Mouse (Mus musculus) hindbrain, embryonic 16.5 days (tissue): ENCODE data around the gene Olfr979. TPM values are rescaled to one million over a fixed set of nuclear protein-coding genes. Genes with fewer than 3 reads are reported as not detected.
"Not testable (repeated sequence)": the region's sequence is repeated elsewhere in the genome, so short reads cannot be mapped to it uniquely, and the experiment has no call there.

Source experiments
- ATAC-seq: fragments of 200-750 bp; cut with Nextera tagmentation; 2 replicates; pipeline ENCODE4 v1.8.0; 2017; ENCODE audit warnings: moderate TSS enrichment, moderate library complexity
- H3K27ac ChIP-seq: fragments of 300-500 bp; sonication (generic); 2 replicates; pipeline ENCODE4 v1.5.1; 2014; ENCODE audit warnings: low read depth, mild to moderate bottlenecking, control low read depth, low read length, moderate library complexity
- H3K27me3 ChIP-seq: fragments of 300-500 bp; sonication (generic); replicated peaks from 2 replicates; pipeline ENCODE4 v1.6.1; 2014; ENCODE audit warnings: low read length; ENCODE audit not compliant: control insufficient read depth, insufficient read depth
- H3K36me3 ChIP-seq: fragments of 300-500 bp; sonication (generic); 2 replicates; pipeline ENCODE4 v1.6.1; 2014; ENCODE audit warnings: mild to moderate bottlenecking, low read length, moderate library complexity, mixed read lengths; ENCODE audit not compliant: control insufficient read depth, insufficient read depth
- H3K4me1 ChIP-seq: fragments of 300-500 bp; sonication (generic); 2 replicates; pipeline ENCODE4 v1.6.1; 2014; ENCODE audit warnings: low read depth, low read length; ENCODE audit not compliant: control insufficient read depth, insufficient read depth
- H3K4me2 ChIP-seq: fragments of 300-500 bp; sonication (generic); 2 replicates; pipeline ENCODE4 v1.6.1; 2014; ENCODE audit warnings: mild to moderate bottlenecking, low read length, control low read depth, moderate library complexity
- H3K4me3 ChIP-seq: fragments of 300-500 bp; sonication (generic); 2 replicates; pipeline ENCODE4 v1.5.1; 2014; ENCODE audit warnings: mild to moderate bottlenecking, low read length, control low read depth, moderate library complexity
- H3K9ac ChIP-seq: fragments of 300-500 bp; sonication (generic); 2 replicates; pipeline ENCODE4 v1.6.1; 2014; ENCODE audit warnings: low read depth, mild to moderate bottlenecking, control low read depth, low read length, moderate library complexity
- H3K9me3 ChIP-seq: fragments of 300-500 bp; sonication (generic); 2 replicates; pipeline ENCODE4 v1.6.1; 2014; ENCODE audit warnings: mild to moderate bottlenecking, low read length, moderate library complexity; ENCODE audit not compliant: control insufficient read depth
- WGBS: fragments of 180-500 bp; shearing (Covaris S2); extraction: QIAGEN DNeasy Blood & Tissue Kit; methylation state at CpG from one replicate; pipeline ENCODE4 v1.1.7; 2014; 5-methylcytosine and 5-hydroxymethylcytosine counted together
- polyA plus RNA-seq: library from polyadenylated mRNA; unstranded; fragments of >200 nt; fragmentation: Nextera tagmentation; extraction: Ambion mirVana; gene quantifications from 2 replicates; pipeline ENCODE4 v1.2.1, GENCODE M21; 2015

Gene Olfr979
- not detected in 2 replicates for polyA plus RNA-seq

DNA sequence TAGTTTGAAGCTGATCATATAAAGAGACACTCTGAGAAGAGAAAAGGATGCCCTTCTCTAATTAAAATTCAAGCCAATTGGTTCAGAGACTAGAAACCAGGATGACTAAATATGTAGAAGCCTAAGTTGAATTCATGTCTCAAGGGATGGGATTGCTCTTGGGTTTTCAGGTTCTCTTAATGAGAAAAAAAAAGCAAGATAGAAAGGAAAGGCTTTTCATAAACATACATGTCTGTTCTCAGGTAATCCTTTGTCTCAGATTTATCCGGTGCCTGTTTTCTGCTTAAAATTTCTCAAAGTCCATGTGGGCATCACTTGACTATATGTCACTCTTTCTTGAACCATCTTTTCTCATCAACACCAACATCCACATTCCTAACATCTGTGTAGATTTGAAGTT, at the start of gene Olfr979:
Olfr979 (minus strand) TSS at position 101 of the 400 bp plus-strand sequence.
- H3K9ac ChIP-seq, result no peak within 1 kb of the TSS
- H3K4me1 ChIP-seq, result no peaks in the 10 kb centered on the region
- H3K27me3 ChIP-seq, result no peaks in the 10 kb centered on the region
- no peak within 1 kb of the TSS for H3K27ac ChIP-seq
- H3K4me3 ChIP-seq, result no peak within 1 kb of the TSS
- ATAC-seq, result no peak
- no peak within 1 kb of the TSS for H3K4me2 ChIP-seq
- no peaks in the 10 kb centered on the region for H3K9me3 ChIP-seq
- H3K36me3 ChIP-seq, result no peaks in the 10 kb centered on the region
- 100% methylated on average over 1 of the region's 1 CpGs for WGBS

DNA sequence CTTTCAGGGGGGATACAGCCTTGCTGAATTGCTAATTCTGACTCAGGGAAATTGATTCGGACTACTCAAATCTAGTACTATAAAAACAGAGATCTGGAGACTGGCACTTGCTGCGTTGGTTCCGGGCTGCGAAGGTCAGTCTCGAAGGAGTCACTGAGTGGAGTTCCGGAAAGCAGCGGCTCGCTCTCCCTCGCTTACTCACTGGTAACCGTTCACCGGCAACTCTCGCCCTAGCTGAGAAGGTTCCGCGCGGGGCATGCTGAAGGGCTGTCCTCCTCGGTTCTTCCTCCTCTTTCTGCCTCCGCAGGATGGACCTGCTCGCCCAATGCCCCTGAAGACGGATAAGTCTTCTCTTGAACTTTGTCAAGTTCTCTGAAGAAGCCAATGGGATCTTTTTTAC, 46.9 kb upstream of the Olfr979 start:
- whole genome bisulfite sequencing, result 93% methylated on average over 19 of the region's 19 CpGs
- Histone ChIP-seq H3K9ac (no peak overlapping the region), H3K9me3 (no peaks in the 10 kb centered on the region), H3K27me3 (no peaks in the 10 kb centered on the region), H3K4me2 (no peak overlapping the region), H3K4me3 (no peak overlapping the region), H3K4me1 (no peaks in the 10 kb centered on the region), H3K36me3 (no peaks in the 10 kb centered on the region), H3K27ac (no peak overlapping the region)
- no peak for ATAC-seq

DNA sequence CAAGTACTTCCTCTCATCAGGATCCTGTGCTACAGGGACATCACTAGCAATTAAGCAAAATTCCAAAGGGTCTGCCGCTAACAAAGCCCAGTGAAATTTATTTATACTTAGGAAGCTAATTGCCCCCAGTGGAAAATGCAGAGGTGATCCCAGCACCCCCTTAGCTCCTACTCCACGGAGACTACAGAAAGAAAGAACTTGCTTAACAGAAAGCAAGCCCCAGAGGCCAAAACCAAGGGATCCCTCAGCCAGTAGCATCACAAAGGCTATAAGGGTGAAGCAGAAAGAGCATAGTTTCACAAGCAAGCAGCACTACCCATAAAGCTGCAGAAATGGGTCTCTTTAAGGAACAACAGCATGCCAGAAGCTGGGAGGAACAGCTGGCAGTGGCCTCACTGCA, 17.9 kb upstream of the Olfr979 start, which contains the start of gene Olfr981:
Olfr981 (plus strand) TSS at position 301 of the 400 bp plus-strand sequence.
- H3K9me3 ChIP-seq, result no peaks in the 10 kb centered on the region
- no peaks in the 10 kb centered on the region for H3K27me3 ChIP-seq
- no peak within 1 kb of the TSS for H3K4me3 ChIP-seq
- no peak within 1 kb of the TSS for H3K9ac ChIP-seq
- H3K27ac ChIP-seq, result no peak within 1 kb of the TSS
- H3K4me1 ChIP-seq, result no peaks in the 10 kb centered on the region
- no peak within 1 kb of the TSS for H3K4me2 ChIP-seq
- no peaks in the 10 kb centered on the region for H3K36me3 ChIP-seq
- 70% methylated on average over 2 of the region's 2 CpGs for WGBS
- no peak for ATAC-seq

DNA sequence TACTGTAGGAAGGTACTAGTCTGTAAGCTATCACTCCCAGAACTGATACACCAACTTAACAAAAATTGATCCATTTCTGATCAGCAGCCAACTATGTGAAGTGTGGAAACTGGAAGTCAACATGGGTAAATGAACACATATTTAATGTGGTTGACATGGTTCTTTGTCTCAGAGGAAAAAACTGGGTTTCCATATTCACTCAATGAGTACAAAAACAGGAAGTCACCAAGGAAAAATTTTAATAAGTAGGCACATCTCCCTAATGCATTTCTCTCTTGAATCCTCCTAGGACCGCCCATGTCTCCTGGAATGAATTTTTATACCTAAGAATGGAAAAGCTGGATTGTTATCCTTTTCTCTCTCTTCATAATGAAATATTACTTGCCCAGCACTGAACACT, 6.2 kb upstream of the Olfr979 start, which contains the start of gene Olfr980:
Olfr980 (minus strand) TSS at position 101 of the 400 bp plus-strand sequence.
- Histone ChIP-seq H3K27me3 (no peaks in the 10 kb centered on the region), H3K9ac (no peak within 1 kb of the TSS), H3K4me2 (no peak within 1 kb of the TSS), H3K4me1 (no peaks in the 10 kb centered on the region), H3K4me3 (no peak within 1 kb of the TSS), H3K27ac (no peak within 1 kb of the TSS), H3K36me3 (no peaks in the 10 kb centered on the region), H3K9me3 (no peaks in the 10 kb centered on the region)
- ATAC-seq, result no peak
- 94% methylated on average over 1 of the region's 1 CpGs for WGBS

DNA sequence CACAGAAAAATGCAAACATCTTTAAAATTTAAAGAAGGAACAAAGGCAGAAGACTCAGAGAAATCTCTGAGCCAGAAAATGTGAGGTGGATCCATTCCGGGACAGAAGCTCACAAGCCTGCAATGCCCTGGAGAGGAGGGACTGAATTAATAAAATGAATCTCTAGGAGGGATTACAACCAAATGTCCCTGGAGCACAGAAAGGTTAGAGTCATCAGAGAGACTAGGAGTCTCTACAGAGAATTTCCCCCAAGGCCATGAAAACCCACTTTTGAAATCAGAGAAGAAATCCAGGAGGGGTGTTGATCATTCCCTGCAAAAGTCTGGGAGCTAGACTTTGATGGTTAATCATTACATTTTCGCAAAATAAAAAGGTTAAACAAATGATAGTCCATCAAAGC, 11.5 kb downstream of the Olfr979 start, which contains the start of gene Olfr978:
Olfr978 (plus strand) TSS at position 301 of the 400 bp plus-strand sequence.
- Histone ChIP-seq H3K4me2 (no peak within 1 kb of the TSS), H3K27me3 (no peaks in the 10 kb centered on the region), H3K27ac (no peak within 1 kb of the TSS), H3K9ac (no peak within 1 kb of the TSS), H3K36me3 (no peaks in the 10 kb centered on the region), H3K4me3 (no peak within 1 kb of the TSS), H3K9me3 (no peaks in the 10 kb centered on the region), H3K4me1 (no peaks in the 10 kb centered on the region)
- ATAC-seq, result no peak
- 91% methylated on average over 2 of the region's 2 CpGs for WGBS

DNA sequence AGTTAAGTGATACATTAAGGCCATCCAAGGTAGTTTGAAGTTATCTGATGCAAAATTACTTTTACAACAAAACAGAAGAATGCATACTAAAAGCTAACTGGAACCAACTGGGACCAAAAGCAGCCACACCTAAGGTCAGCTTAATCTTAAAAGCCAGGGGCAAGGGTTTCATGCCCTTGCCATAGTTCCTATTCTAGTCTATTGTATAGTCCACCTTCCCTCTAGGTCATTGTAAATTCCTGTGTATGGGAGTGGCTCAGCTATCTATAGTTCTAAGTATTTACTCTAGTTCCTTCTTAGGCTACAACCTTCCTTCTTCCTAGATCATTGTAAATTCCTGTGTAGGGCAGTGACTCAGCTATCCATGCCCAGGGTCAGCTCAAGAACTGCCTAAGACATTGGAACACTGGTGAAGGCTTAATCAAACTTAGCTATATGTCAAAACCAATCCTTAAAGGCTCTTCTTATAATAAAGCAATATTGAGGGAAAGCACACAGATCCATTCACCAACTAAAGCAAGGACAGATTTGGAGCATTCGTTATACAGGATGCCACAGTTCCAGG, 26.6 kb downstream of the Olfr979 start:
- not testable (repeated sequence) for ATAC-seq, H3K36me3 ChIP-seq, H3K9ac ChIP-seq, H3K4me2 ChIP-seq, H3K4me1 ChIP-seq, H3K4me3 ChIP-seq, H3K9me3 ChIP-seq, H3K27ac ChIP-seq, H3K27me3 ChIP-seq
- 92% methylated on average over 1 of the region's 1 CpGs for WGBS

DNA sequence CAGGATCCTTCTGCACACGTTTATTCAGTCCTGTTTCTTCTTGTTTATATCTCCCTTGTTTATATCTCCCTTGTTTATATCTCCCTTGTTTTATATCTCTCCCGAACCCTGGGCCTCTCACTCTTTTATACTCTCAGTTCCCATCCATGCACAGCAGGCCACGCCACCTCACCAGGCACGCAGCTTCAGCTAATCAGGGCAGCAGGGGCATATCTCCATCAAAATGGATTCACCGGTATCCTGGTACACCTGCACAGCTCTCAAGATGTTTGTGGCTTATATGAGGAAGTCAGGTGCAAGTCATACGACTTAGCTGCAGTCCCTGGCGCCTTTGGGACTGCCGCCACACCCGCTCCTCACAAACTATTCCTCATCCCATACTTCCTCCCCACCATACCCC, 42.2 kb downstream of the Olfr979 start, which contains the start of gene Olfr976:
Olfr976 (minus strand) TSS at position 101 of the 400 bp plus-strand sequence.
- H3K27me3 ChIP-seq, ATAC-seq, H3K4me2 ChIP-seq, H3K27ac ChIP-seq, H3K9me3 ChIP-seq, H3K4me3 ChIP-seq, H3K4me1 ChIP-seq, H3K9ac ChIP-seq, H3K36me3 ChIP-seq: not testable (repeated sequence)
- 84% methylated on average over 6 of the region's 9 CpGs for WGBS

DNA sequence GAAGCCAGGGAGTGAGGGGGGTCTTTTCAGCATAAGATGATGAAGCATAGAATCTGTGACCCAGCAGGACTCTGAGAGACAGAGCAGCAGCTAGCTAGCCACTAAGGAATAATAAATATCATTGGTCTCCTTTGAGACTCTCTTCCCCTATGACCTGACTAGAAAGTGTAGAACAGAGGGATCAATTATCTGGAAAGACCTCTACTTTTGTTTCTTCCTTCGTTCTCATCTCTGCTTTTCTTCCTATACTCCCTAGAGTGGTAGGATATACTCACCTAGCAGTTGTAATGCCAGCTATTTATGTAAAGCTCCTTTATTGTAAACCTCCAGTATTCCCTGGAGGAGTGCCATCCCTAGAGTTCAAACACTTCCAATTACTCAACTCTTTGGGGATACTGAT, 51.3 kb downstream of the Olfr979 start, which contains the start of gene Olfr975:
Olfr975 (minus strand) TSS at position 101 of the 400 bp plus-strand sequence.
- no peak for ATAC-seq

More for the DNA sequence above, 51.3 kb downstream of the Olfr979 start, which contains the start of gene Olfr975:
- Histone ChIP-seq H3K36me3 (no peaks in the 10 kb centered on the region), H3K4me2 (no peak within 1 kb of the TSS), H3K9ac (no peak within 1 kb of the TSS), H3K4me1 (no peaks in the 10 kb centered on the region), H3K4me3 (no peak within 1 kb of the TSS), H3K9me3 (no peaks in the 10 kb centered on the region), H3K27me3 (no peaks in the 10 kb centered on the region), H3K27ac (no peak within 1 kb of the TSS)
- 74% methylated on average over 1 of the region's 1 CpGs for WGBS
